Mouse (Mus musculus) gastrocnemius, postnatal 4 days (tissue): ENCODE data around the gene Gm2663. TPM values are rescaled to one million over a fixed set of nuclear protein-coding genes. Genes with fewer than 3 reads are reported as not detected.
"Not testable (repeated sequence)": the region's sequence is repeated elsewhere in the genome, so short reads cannot be mapped to it uniquely, and the experiment has no call there.

ENCODE experiments used
- DNase-seq, 2 experiments: peaks; one replicate each; pipeline ENCODE4 v3.0.0; 2021 to 2022; ENCODE audit warnings: low spot score in 2 of 2, mixed read lengths in 2 of 2
- long read RNA-seq, 2 experiments: library from polyadenylated mRNA; stranded (forward); transcript quantifications; one replicate each; pipeline ENCODE4 v2.0.0; 2021
- total RNA-seq, 2 experiments: library from RNA; stranded (reverse); gene quantifications; 2 replicates each; pipeline ENCODE4 v1.2.3; 2021

Gene Gm2663
- total RNA-seq = not detected
- long read RNA-seq, experiment 1 = 0 reads
- long read RNA-seq, experiment 2 = 0 reads

DNA sequence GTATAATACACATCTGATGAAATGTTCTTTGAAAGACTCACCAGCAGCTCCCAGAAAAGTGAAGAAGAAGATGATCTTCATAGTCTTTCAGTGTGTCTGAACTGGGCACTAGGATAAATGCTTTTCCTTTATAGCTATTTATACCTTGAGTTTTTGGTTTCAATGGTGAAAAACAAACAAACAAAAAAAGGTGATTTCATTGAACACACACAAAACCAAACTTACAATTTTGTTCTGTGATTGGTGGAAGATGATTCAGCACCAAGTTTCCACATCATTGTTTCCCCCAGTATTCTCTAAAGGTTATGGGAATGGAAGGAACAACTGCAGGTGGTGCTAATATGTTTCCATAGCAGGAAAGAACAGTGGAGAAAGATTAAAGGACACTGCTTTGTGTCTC is at the start of gene Gm2663:
Gene Gm2663, minus strand, starts transcription at position 101 of the 400 bp plus-strand sequence.
- not testable (repeated sequence) for DNase-seq

- no peak for DNase-seq
These were observed 49.3 kb upstream of the Gm2663 start for GRCm38 (mm10) chr6:41048602-41049001.

DNA sequence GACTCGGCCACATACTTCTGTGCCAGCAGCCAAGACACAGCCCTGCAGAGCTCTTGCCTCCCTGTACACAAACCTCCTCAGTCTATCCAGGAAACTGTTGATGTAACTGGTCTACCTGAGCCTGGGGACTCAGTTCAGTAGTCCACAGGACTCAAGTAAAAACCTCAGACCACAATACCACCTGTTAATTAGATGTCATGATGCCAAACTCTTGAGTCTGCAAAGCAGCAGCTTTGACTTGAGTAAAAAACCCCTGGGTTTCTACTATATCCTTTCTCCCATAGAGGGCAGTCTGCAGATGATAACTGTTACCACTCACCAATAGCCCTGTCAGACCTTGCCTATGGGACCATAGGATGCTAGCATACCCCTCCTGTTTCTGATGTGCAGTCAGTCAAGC is 48.7 kb upstream of the Gm2663 start:
- DNase-seq = no peak

GRCm38 (mm10) chr6:41047202-41047601 is 47.9 kb upstream of the Gm2663 start:
- no peak for DNase-seq

DNA sequence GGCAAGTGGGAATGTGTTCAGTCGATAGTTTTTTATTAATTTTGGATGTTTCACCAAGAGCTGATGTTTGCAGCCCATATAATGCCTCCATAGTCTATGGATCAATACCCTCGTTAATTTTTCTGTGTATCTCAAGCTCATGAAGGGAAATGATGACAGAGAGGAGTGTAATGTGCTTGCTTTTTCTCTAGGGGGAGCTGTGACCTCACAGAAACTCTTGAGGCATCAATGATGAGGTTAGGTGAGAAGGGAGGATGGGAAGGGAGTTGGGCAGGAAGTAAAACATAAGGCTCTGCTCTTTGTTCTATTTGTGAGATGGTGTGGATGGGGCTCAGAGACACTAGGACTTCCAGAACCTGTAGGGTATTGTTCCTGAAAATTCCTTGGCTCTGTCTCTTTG is 47.3 kb upstream of the Gm2663 start:
- DNase-seq = no peak

GRCm38 (mm10) chr6:41044753-41045152 is 45.5 kb upstream of the Gm2663 start:
- DNase-seq = no peak

- no peak for DNase-seq
These were observed 45.0 kb upstream of the Gm2663 start for GRCm38 (mm10) chr6:41044314-41044713.

DNA sequence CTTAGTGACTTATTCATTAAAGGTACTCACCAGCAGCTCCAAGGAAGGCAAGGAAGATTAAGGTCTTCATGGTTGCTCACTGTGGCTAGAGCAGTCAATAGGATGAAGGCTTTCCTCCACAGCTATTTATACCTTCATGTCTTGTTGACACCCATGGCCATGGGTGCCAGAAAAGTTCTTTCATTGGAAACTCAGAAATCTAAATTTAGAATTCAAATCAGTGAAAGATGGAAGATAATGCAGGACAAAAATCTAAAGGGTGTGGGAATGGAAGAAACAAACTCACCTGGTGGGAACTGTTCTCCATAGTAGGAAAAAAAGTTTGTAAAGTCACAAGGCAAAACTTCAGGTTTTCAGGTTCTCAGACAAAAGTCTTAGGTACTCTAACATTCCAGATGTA is 36.1 kb upstream of the Gm2663 start, which contains the start of gene 2210010C04Rik:
Gene 2210010C04Rik, minus strand, starts transcription at position 101 of the 400 bp plus-strand sequence.
- no peak for DNase-seq

DNA sequence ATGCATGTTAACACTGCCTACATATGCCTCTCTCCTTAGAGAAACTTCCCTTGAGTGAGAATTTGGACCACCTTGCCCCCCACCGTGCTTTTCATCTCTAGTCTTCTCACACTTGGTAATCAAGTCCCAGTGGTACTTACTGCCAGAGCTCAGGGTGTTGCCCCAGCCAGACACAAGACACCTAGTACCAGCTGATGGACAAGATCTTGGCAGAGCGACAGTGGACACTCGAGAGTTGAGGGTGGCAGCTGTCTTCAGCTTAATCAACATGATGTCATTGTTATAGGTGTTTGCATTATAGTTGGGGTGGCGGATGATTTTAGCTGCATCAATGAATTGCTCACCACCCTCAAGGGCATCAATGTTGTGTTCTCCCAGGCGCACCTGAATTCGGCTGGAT is 33.5 kb upstream of the Gm2663 start:
- no peak for DNase-seq

GRCm38 (mm10) chr6:41032231-41032630 is 33.0 kb upstream of the Gm2663 start:
- no peak for DNase-seq

- DNase-seq = no peak
These were observed 31.5 kb upstream of the Gm2663 start for GRCm38 (mm10) chr6:41030821-41031220.

DNA sequence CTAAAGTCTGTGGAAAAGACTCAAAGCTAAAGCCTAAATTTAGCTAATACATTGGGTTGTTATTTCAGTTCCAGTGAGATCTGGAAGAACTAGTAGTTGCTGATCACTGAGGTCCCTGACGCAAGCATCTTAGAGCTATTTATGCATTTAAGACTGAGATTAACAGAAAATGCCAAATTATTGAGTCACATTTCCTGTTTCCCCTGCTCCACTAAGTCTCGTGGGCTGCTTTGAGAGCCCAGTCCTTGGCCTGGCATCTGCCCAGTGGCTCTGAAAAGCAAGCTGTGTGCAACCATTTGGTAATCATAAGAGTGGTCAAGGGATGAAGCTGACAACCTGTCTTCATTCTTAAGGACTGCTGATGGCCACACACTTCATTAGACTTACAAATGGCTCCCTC is 27.8 kb upstream of the Gm2663 start:
- peak in 1 of 2 experiments; percentile 11 for DNase-seq

DNA sequence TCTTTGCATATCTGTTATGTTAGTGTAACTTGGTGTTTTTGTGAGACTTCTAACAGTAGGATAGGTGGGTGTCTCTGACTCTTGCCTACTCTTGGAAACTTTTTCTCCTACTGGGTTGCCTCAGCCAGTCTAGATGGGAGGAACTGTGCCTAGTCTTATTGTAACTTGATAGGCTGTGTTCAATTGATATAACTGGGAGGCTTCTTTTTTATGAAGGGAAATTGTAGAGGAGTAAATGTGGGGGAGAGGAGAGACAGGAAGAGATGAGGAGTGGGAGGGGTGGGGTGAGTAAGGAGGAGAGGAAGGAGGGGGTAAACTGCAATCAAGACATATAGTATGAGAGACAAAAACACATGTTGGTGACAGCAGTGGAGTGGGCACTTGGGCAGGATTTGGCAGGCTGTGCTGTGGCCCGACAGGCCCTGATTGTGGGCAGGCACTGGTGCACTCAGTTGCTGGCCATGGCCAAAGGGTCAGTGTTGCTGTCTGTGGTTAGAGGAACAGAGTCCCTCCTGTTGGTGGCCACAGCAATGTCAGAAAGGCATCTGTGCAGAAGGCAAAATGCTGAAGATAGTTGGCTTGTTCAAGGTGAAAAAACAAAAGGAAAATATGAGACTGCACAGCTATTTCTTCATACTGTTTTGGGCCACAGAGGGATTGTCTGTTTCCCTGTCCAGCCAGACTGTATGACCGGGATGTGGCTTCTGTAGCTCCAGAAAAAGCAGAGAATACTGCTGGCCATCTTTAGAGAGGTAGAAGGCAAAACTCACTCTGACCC is 26.8 kb upstream of the Gm2663 start:
- no peak for DNase-seq

DNA sequence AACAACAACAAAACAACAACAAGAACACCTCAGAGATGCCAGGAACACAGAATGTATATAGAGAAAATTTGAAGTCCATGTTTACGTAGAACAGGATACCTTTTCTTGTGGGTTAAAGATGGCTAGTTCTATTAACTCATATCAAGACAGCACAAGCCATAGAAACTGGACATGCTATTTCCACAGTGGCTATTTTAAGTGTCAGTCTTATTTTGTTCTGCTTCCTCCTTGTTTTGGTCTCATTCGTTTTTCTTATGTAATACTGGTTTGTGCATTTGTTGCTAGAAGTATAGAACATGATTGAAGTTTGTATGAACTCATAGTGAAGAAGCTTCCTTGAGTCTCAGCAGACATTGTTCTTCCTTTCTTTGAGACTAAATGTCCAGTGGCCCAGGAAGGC is 19.9 kb upstream of the Gm2663 start:
- no peak for DNase-seq

GRCm38 (mm10) chr6:41018629-41019028 is 19.4 kb upstream of the Gm2663 start:
- no peak for DNase-seq

GRCm38 (mm10) chr6:41015065-41015464 is 15.8 kb upstream of the Gm2663 start:
- DNase-seq = no peak

GRCm38 (mm10) chr6:40964454-40964853 is 34.8 kb downstream of the Gm2663 start, which contains the start of gene 1810009J06Rik:
1810009J06Rik (plus strand) TSS chr6:40964754.
- DNase-seq = not testable (repeated sequence)

DNA sequence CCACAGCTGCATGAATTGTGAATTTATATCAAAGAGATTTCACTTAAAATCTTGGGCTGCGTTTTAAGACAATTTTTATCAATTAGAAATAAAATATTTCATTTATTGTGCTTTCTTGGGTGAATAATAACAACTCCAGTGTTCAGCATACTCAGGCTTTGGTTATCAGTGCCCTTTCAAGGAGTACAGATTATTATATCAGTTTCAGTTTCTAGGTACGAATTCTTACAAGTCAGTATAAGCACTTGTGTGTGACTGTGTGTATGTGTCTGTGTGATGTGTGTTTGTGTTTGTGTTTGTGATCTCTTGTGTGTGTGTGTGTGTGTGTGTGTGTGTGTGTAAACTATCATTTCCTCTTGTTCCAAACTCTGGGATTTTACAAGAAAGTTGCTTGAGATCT is 45.6 kb downstream of the Gm2663 start:
- no peak for DNase-seq

DNA sequence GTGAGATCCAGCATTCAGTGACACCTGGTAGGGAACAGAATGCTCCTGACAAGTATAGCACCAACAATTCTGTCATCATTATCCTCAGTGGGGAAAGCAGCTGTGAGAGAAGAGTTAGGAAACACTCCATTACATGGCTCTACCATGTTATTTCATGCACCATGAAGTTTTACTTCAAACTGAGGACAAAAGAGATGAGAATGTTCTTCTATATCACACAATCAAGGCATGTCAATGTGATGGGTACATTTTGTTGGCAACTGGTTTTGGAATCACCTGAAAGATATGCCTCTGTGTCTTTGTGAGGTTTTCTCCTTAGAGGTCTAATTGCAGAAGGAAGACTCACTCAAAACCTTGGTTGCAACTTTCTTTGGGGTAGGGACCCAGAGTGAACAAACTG is 47.5 kb downstream of the Gm2663 start, which contains the start of gene Gm4744:
Gene Gm4744, minus strand, starts transcription at position 101 of the 400 bp plus-strand sequence.
- DNase-seq = no peak
